Mouse (Mus musculus): ENCODE measurements at regions not wholly inside any gene's neighbourhood (a gene's known extent, or its start where the extent isn't known, plus 50 kb on each side); places are given as distances from the start of the nearest gene placed in this dataset.

- DNase-seq: no peak
- intact Hi-C loops (cut with DNase I): no loop called here
Observed at GRCm38 (mm10) chr7:37366006-37366405, 407.4 kb downstream of the Zfp536 start.

GRCm38 (mm10) chr7:37369698-37370097, 403.7 kb downstream of the Zfp536 start:
- intact Hi-C loops (cut with DNase I): loop anchor here (5.0 to 10.0 kb wide), 2 partner anchors 558 to 765 kb away; no protein-coding TSS in a partner anchor

GRCm38 (mm10) chr7:37373864-37374263, 399.6 kb downstream of the Zfp536 start:
- intact Hi-C loops (cut with DNase I): loop anchor here (2.0 to 10.0 kb wide), 3 partner anchors 401 to 761 kb away; no protein-coding TSS in a partner anchor
- DNase-seq: peak; percentile 58 to 66

More at GRCm38 (mm10) chr7:37369698-37370097, 403.7 kb downstream of the Zfp536 start:
- DNase-seq: no peak

- no peak for DNase-seq
- intact Hi-C loops (cut with DNase I): loop anchor here (2.0 to 10.0 kb wide), 2 partner anchors 400 to 760 kb away; no protein-coding TSS in a partner anchor
Observed at GRCm38 (mm10) chr7:37375044-37375443, 398.4 kb downstream of the Zfp536 start.

GRCm38 (mm10) chr7:37375591-37375990, 397.9 kb downstream of the Zfp536 start:
- intact Hi-C loops (cut with DNase I): loop anchor here (2.0 to 10.0 kb wide), 2 partner anchors 399 to 759 kb away; no protein-coding TSS in a partner anchor

GRCm38 (mm10) chr7:37376207-37376606, 397.2 kb downstream of the Zfp536 start:
- intact Hi-C loops (cut with DNase I): loop anchor here (10.0 kb wide), 1 partner anchor 759 kb away; no protein-coding TSS in a partner anchor
- no peak for DNase-seq

More at GRCm38 (mm10) chr7:37375591-37375990, 397.9 kb downstream of the Zfp536 start:
- DNase-seq: no peak

GRCm38 (mm10) chr7:37377889-37378521, 395.4 kb downstream of the Zfp536 start:
- DNase-seq: no peak

GRCm38 (mm10) chr7:37387871-37388270, 385.6 kb downstream of the Zfp536 start:
- intact Hi-C loops (cut with DNase I): no loop called here
- DNase-seq: no peak

More at GRCm38 (mm10) chr7:37377889-37378521, 395.4 kb downstream of the Zfp536 start:
- intact Hi-C loops (cut with DNase I): loop anchor here (10.0 kb wide), 1 partner anchor 757 kb away; no protein-coding TSS in a partner anchor

- intact Hi-C loops (cut with DNase I): no loop called here
- DNase-seq: no peak
Observed at GRCm38 (mm10) chr7:37388843-37389702, 384.4 kb downstream of the Zfp536 start.

GRCm38 (mm10) chr7:37389703-37390087, 383.7 kb downstream of the Zfp536 start:
- intact Hi-C loops (cut with DNase I): no loop called here

GRCm38 (mm10) chr7:37390271-37390670, 383.2 kb downstream of the Zfp536 start:
- intact Hi-C loops (cut with DNase I): no loop called here
- no peak for DNase-seq

More at GRCm38 (mm10) chr7:37389703-37390087, 383.7 kb downstream of the Zfp536 start:
- DNase-seq: no peak

- intact Hi-C loops (cut with DNase I): no loop called here
Observed at GRCm38 (mm10) chr7:37392122-37392521, 381.3 kb downstream of the Zfp536 start.

GRCm38 (mm10) chr7:37392604-37393003, 380.8 kb downstream of the Zfp536 start:
- intact Hi-C loops (cut with DNase I): no loop called here
- no peak for DNase-seq

More at GRCm38 (mm10) chr7:37392122-37392521, 381.3 kb downstream of the Zfp536 start:
- no peak for DNase-seq

- intact Hi-C loops (cut with DNase I): no loop called here
- no peak for DNase-seq
Observed at GRCm38 (mm10) chr7:37393071-37393470, 380.4 kb downstream of the Zfp536 start.

- intact Hi-C loops (cut with DNase I): no loop called here
Observed at GRCm38 (mm10) chr7:37394965-37395426, 378.4 kb downstream of the Zfp536 start.

GRCm38 (mm10) chr7:37395881-37396513, 377.4 kb downstream of the Zfp536 start:
- intact Hi-C loops (cut with DNase I): no loop called here
- DNase-seq: no peak

More at GRCm38 (mm10) chr7:37394965-37395426, 378.4 kb downstream of the Zfp536 start:
- DNase-seq: no peak

GRCm38 (mm10) chr7:37403483-37403882, 370.0 kb downstream of the Zfp536 start:
- DNase-seq: no peak
- intact Hi-C loops (cut with DNase I): no loop called here

- DNase-seq: no peak
- intact Hi-C loops (cut with DNase I): no loop called here
Observed at GRCm38 (mm10) chr7:37413350-37413749, 360.1 kb downstream of the Zfp536 start.

- intact Hi-C loops (cut with DNase I): no loop called here
Observed at GRCm38 (mm10) chr7:37421704-37422103, 351.7 kb downstream of the Zfp536 start.

More at GRCm38 (mm10) chr7:37421704-37422103, 351.7 kb downstream of the Zfp536 start:
- no peak for DNase-seq

All from gastrocnemius, postnatal 36 days (tissue).